Mouse (Mus musculus): ENCODE measurements around the gene Map3k6. TPM values are rescaled to one million over a fixed set of nuclear protein-coding genes. Genes with fewer than 3 reads are reported as not detected.

Map3k6 gene
- polyA plus RNA-seq (2017; shearing (Covaris generic)), result not detected

GRCm38 (mm10) chr4:133240490-133240921 is at the start of gene Map3k6:
Map3k6 (plus strand) TSS chr4:133240818.

GRCm38 (mm10) chr4:133211751-133212561 is 28.7 kb upstream of the Map3k6 start, which contains the start of the genes Cd164l2 and Gpr3:
Cd164l2 (plus strand) TSS chr4:133212131.
Gpr3 (minus strand) TSS chr4:133212536.

GRCm38 (mm10) chr4:133262882-133263281 is 22.3 kb downstream of the Map3k6 start, which contains the start of gene Sytl1:
Sytl1 (minus strand) TSS chr4:133263113.

DNA sequence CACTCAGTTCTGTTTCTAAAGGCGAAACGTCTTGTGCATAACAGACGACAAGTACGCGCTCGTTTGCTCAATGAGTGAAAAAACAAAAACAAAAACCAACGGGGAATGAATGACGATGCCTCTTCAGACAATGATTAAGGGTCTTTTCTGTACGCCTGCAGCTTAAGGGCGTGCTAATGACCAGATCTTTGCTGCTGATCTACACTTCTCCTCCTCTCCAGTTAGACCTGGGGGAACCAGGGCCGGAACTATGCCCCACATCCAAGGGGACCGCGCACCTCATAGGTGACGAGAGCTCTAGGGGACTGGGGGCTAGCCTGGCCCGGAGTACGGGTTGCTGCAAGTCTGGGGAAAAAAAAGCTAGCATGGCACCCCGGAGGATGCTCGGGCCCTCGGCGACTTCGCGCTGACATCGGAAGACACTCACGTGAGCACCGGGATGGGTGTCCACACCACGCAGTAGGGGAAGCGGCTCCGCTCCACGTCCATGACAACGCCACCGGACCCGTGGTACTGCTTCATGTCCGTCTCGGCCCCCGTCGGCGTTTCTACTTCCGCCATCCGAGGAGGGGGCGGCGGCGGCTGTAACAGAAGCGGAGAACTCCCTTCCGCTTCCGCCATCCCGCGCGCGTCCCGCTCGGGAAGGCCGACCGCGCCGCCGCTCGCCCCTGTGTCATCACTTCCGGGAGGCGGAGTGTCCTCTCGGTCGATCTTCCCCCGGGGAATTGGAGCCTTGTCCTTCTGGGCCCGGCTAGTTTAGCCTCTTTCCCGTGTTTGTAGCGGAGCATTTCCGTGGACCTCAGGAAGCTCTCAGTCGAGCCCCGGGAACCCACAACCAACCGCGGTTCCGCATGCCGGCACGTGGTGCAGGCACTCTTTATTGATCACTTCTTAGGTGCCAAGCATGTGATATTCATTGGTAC is 36.7 kb downstream of the Map3k6 start, which contains the start of gene Tmem222:
Gene Tmem222, minus strand, starts transcription at position 689 of the 923 bp plus-strand sequence.

Other genes with a start within 250 kb of the Map3k6 start
- gene Ahdc1, start 229.6 kb upstream of the Map3k6 start, polyA plus RNA-seq (2017; shearing (Covaris generic)), result 8.2 TPM
- gene Wasf2, start 110.3 kb upstream of the Map3k6 start, polyA plus RNA-seq (2017; shearing (Covaris generic)), result 105 TPM
- gene Cd164l2, start 28.7 kb upstream of the Map3k6 start, polyA plus RNA-seq (2017; shearing (Covaris generic)), result not detected
- gene Gpr3, start 28.3 kb upstream of the Map3k6 start, polyA plus RNA-seq (2017; shearing (Covaris generic)), result not detected
- gene Sytl1, start 22.3 kb downstream of the Map3k6 start, polyA plus RNA-seq (2017; shearing (Covaris generic)), result 59.7 TPM
- 71.1 TPM for gene Tmem222, start 37.0 kb downstream of the Map3k6 start, polyA plus RNA-seq (2017; shearing (Covaris generic))
- gene Wdtc1, start 112.7 kb downstream of the Map3k6 start, polyA plus RNA-seq (2017; shearing (Covaris generic)), result 4.4 TPM
- gene Slc9a1, start 128.9 kb downstream of the Map3k6 start, polyA plus RNA-seq (2017; shearing (Covaris generic)), result 27.6 TPM
- gene Tent5b, start 239.3 kb downstream of the Map3k6 start, polyA plus RNA-seq (2017; shearing (Covaris generic)), result not detected

All from activated CD4-positive, CD25-positive, alpha-beta regulatory T cell, adult 9 weeks (primary cell).